Mouse (Mus musculus) lung, embryonic 16.5 days (tissue): ENCODE data around the gene Arl6ip4. TPM values are rescaled to one million over a fixed set of nuclear protein-coding genes. Genes with fewer than 3 reads are reported as not detected.
A peak's percentile ranks its signal among the peaks of the same experiment; 100 is the strongest.

Experiments
- ATAC-seq: fragments of 200-750 bp; cut with Nextera tagmentation; 2 replicates; pipeline ENCODE4 v1.8.0; 2017; ENCODE audit warnings: low read depth, mild to moderate bottlenecking, moderate library complexity
- H3K27ac ChIP-seq: fragments of 300-500 bp; sonication (generic); 2 replicates; pipeline ENCODE4 v1.5.1; 2014; ENCODE audit warnings: mild to moderate bottlenecking, control low read depth, low read length
- H3K27me3 ChIP-seq: fragments of 300-500 bp; sonication (generic); 2 replicates; pipeline ENCODE4 v1.6.1; 2014; ENCODE audit warnings: low read depth, low read length, mixed read lengths; ENCODE audit not compliant: control insufficient read depth, insufficient read depth
- H3K36me3 ChIP-seq: fragments of 300-500 bp; sonication (generic); 2 replicates; pipeline ENCODE4 v1.6.1; 2014; ENCODE audit warnings: low read length; ENCODE audit not compliant: control insufficient read depth, insufficient read depth
- H3K4me1 ChIP-seq: fragments of 300-500 bp; sonication (generic); replicated peaks from 2 replicates; pipeline ENCODE4 v1.6.1; 2014; ENCODE audit warnings: low read length, mixed read lengths; ENCODE audit not compliant: control insufficient read depth, insufficient read depth
- H3K4me2 ChIP-seq: fragments of 300-500 bp; sonication (generic); 2 replicates; pipeline ENCODE4 v1.6.1; 2014; ENCODE audit warnings: low read depth, low read length, control low read depth
- H3K4me3 ChIP-seq: fragments of 300-500 bp; sonication (generic); 2 replicates; pipeline ENCODE4 v1.5.1; 2014; ENCODE audit warnings: mild to moderate bottlenecking, low read length, control low read depth
- H3K9ac ChIP-seq: fragments of 300-500 bp; sonication (generic); 2 replicates; pipeline ENCODE4 v1.6.1; 2014; ENCODE audit warnings: low read length, control low read depth
- H3K9me3 ChIP-seq: fragments of 300-500 bp; sonication (generic); 2 replicates; pipeline ENCODE4 v1.6.1; 2016; ENCODE audit warnings: low read length; ENCODE audit not compliant: control insufficient read depth
- WGBS: fragments of 180-500 bp; shearing (Covaris S2); extraction: QIAGEN DNeasy Blood & Tissue Kit; methylation state at CpG from one replicate; pipeline ENCODE4 v1.1.7; 2014; 5-methylcytosine and 5-hydroxymethylcytosine counted together
- polyA plus RNA-seq: library from polyadenylated mRNA; unstranded; fragments of >200 nt; fragmentation: Nextera tagmentation; extraction: Ambion mirVana; gene quantifications from 2 replicates; pipeline ENCODE4 v1.2.1, GENCODE M21; 2015

Arl6ip4 gene
- polyA plus RNA-seq, 1 experiment from 2014 or later, result 99.9 TPM

- H3K36me3 ChIP-seq, result peaks cover 40% of the 10 kb centered on the region
- H3K27me3 ChIP-seq, result no peaks in the 10 kb centered on the region
- no peak for ATAC-seq
- H3K4me1 ChIP-seq, result no peaks in the 10 kb centered on the region
- H3K4me2 ChIP-seq, result no peak overlapping the region
- no peaks in the 10 kb centered on the region for H3K9me3 ChIP-seq
- no peak overlapping the region for H3K4me3 ChIP-seq
- H3K9ac ChIP-seq, result no peak overlapping the region
- WGBS, result 79% methylated on average over 11 of the region's 11 CpGs
- no peak overlapping the region for H3K27ac ChIP-seq
Measured at GRCm38 (mm10) chr5:124125093-124125492, 9.2 kb downstream of the Arl6ip4 start.

GRCm38 (mm10) chr5:124134261-124134660 is 18.4 kb downstream of the Arl6ip4 start:
- Histone ChIP-seq H3K9ac (no peak overlapping the region), H3K36me3 (peaks cover 14% of the 10 kb centered on the region), H3K27ac (no peak overlapping the region), H3K4me2 (no peak overlapping the region), H3K9me3 (no peaks in the 10 kb centered on the region), H3K4me1 (peaks cover 4% of the 10 kb centered on the region; the same call in 1 of the 2 replicates), H3K4me3 (no peak overlapping the region), H3K27me3 (no peaks in the 10 kb centered on the region)
- no peak for ATAC-seq
- WGBS, result 85% methylated on average over 5 of the region's 5 CpGs

GRCm38 (mm10) chr5:124138066-124138465 is 22.2 kb downstream of the Arl6ip4 start:
- no peak overlapping the region for H3K9ac ChIP-seq
- no peak overlapping the region for H3K4me2 ChIP-seq
- peaks cover 4% of the 10 kb centered on the region; the same call in 1 of the 2 replicates for H3K4me1 ChIP-seq
- no peaks in the 10 kb centered on the region for H3K9me3 ChIP-seq
- no peak overlapping the region for H3K27ac ChIP-seq
- peak; percentile 37 for ATAC-seq
- H3K36me3 ChIP-seq, result peaks cover 22% of the 10 kb centered on the region
- no peaks in the 10 kb centered on the region for H3K27me3 ChIP-seq
- WGBS, result 41% methylated on average over 7 of the region's 7 CpGs
- H3K4me3 ChIP-seq, result no peak overlapping the region

- H3K27ac ChIP-seq, result peak overlapping the region; percentile 85
- 0 out of 2 replicates have a peak, but pooled peaks cover 2% of the 10 kb centered on the region for H3K36me3 ChIP-seq
- peak; percentile 82 for ATAC-seq
- no peak overlapping the region for H3K9ac ChIP-seq
- H3K4me3 ChIP-seq, result no peak overlapping the region
- H3K4me2 ChIP-seq, result no peak overlapping the region
- 37% methylated on average over 5 of the region's 5 CpGs for WGBS
- H3K4me1 ChIP-seq, result peaks cover 17% of the 10 kb centered on the region
- no peaks in the 10 kb centered on the region for H3K9me3 ChIP-seq
- no peaks in the 10 kb centered on the region for H3K27me3 ChIP-seq
Measured at GRCm38 (mm10) chr5:124149028-124149427, 33.1 kb downstream of the Arl6ip4 start.

- WGBS, result 56% methylated on average over 7 of the region's 7 CpGs
- H3K4me2 ChIP-seq, result no peak overlapping the region
- 0 out of 2 replicates have a peak, but pooled peaks cover 2% of the 10 kb centered on the region for H3K36me3 ChIP-seq
- no peak overlapping the region for H3K4me3 ChIP-seq
- peak overlapping the region; percentile 79 for H3K27ac ChIP-seq
- H3K9me3 ChIP-seq, result no peaks in the 10 kb centered on the region
- no peak overlapping the region for H3K9ac ChIP-seq
- no peaks in the 10 kb centered on the region for H3K27me3 ChIP-seq
- peaks cover 21% of the 10 kb centered on the region for H3K4me1 ChIP-seq
- ATAC-seq, result peak; percentile 51
Measured at GRCm38 (mm10) chr5:124150895-124151294, 35.0 kb downstream of the Arl6ip4 start.

- peak overlapping the region; percentile 31 for H3K4me3 ChIP-seq
- H3K9me3 ChIP-seq, result no peaks in the 10 kb centered on the region
- H3K27me3 ChIP-seq, result no peaks in the 10 kb centered on the region
- H3K9ac ChIP-seq, result no peak overlapping the region
- peaks cover 18% of the 10 kb centered on the region for H3K4me1 ChIP-seq
- H3K36me3 ChIP-seq, result no peaks in the 10 kb centered on the region
- ATAC-seq, result peak; percentile 67
- peak overlapping the region; percentile 85 for H3K27ac ChIP-seq
- H3K4me2 ChIP-seq, result peak overlapping the region; percentile 36
- WGBS, result 50% methylated on average over 4 of the region's 4 CpGs
Measured at GRCm38 (mm10) chr5:124152734-124153133, 36.8 kb downstream of the Arl6ip4 start.

- Histone ChIP-seq H3K36me3 (no peaks in the 10 kb centered on the region), H3K4me1 (peaks cover 22% of the 10 kb centered on the region), H3K27ac (no peak overlapping the region), H3K4me3 (no peak overlapping the region), H3K4me2 (no peak overlapping the region), H3K27me3 (no peaks in the 10 kb centered on the region), H3K9me3 (no peaks in the 10 kb centered on the region), H3K9ac (no peak overlapping the region)
- WGBS, result 45% methylated on average over 5 of the region's 5 CpGs
- peak; percentile 79 for ATAC-seq
Measured at GRCm38 (mm10) chr5:124155943-124156342, 40.1 kb downstream of the Arl6ip4 start.

GRCm38 (mm10) chr5:124158305-124158704 is 42.4 kb downstream of the Arl6ip4 start:
- H3K36me3 ChIP-seq, result no peaks in the 10 kb centered on the region
- ATAC-seq, result no peak
- WGBS, result 69% methylated on average over 4 of the region's 4 CpGs
- no peak overlapping the region for H3K4me3 ChIP-seq
- no peaks in the 10 kb centered on the region for H3K9me3 ChIP-seq
- H3K9ac ChIP-seq, result no peak overlapping the region
- no peak overlapping the region for H3K4me2 ChIP-seq
- no peak overlapping the region for H3K27ac ChIP-seq
- H3K27me3 ChIP-seq, result no peaks in the 10 kb centered on the region
- H3K4me1 ChIP-seq, result peaks cover 28% of the 10 kb centered on the region

- no peak overlapping the region for H3K4me3 ChIP-seq
- 41% methylated on average over 7 of the region's 7 CpGs for WGBS
- no peak overlapping the region for H3K9ac ChIP-seq
- H3K27me3 ChIP-seq, result no peaks in the 10 kb centered on the region
- no peak overlapping the region for H3K4me2 ChIP-seq
- H3K36me3 ChIP-seq, result no peaks in the 10 kb centered on the region
- no peaks in the 10 kb centered on the region for H3K9me3 ChIP-seq
- H3K4me1 ChIP-seq, result peaks cover 25% of the 10 kb centered on the region
- H3K27ac ChIP-seq, result no peak overlapping the region
- no peak for ATAC-seq
Measured at GRCm38 (mm10) chr5:124159453-124159852, 43.6 kb downstream of the Arl6ip4 start.

GRCm38 (mm10) chr5:124161831-124162230 is 45.9 kb downstream of the Arl6ip4 start:
- Histone ChIP-seq H3K4me2 (no peak overlapping the region), H3K27ac (no peak overlapping the region; the same call in 1 of the 2 replicates), H3K4me1 (peaks cover 36% of the 10 kb centered on the region)

More at GRCm38 (mm10) chr5:124161831-124162230, 45.9 kb downstream of the Arl6ip4 start:
- no peaks in the 10 kb centered on the region for H3K36me3 ChIP-seq
- whole genome bisulfite sequencing, result 25% methylated on average over 10 of the region's 10 CpGs
- H3K9me3 ChIP-seq, result no peaks in the 10 kb centered on the region
- no peak overlapping the region for H3K9ac ChIP-seq
- H3K4me3 ChIP-seq, result no peak overlapping the region
- H3K27me3 ChIP-seq, result no peaks in the 10 kb centered on the region
- ATAC-seq, result peak; percentile 44
